Mouse (Mus musculus): ENCODE data around the gene Slc12a5.

DNA sequence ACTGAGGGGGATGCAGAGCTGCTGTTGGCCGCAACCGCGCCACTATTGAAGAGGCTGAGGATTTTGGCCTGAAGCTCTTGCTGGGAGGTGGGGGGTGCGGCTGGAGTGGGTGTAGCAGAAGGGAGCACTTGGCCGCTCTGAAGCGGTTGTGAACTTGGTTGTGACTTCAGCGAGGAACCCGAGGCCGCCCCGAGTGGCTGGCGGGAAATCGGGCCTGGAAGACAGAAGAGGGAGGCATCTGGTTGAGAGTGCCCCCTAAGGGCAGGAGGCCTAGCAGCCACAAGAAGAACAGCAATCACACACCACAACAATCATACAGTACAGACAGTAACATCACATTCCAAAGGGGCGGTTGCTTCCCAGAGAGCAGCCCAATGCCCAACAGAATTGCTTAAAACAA, 41.4 kb downstream of the Slc12a5 start:
- TF ChIP-seq CTCF (IDR thresholded peaks at IDR 0.05; ENCODE audit: borderline replicate concordance, extremely low read depth, insufficient read depth, insufficient read length), result no peak
- no peak for TF ChIP-seq POLR2A (IDR thresholded peaks at IDR 0.05; ENCODE audit: borderline replicate concordance, extremely low read depth, insufficient read depth, insufficient read length, poor library complexity, severe bottlenecking)

All from brain, embryonic 14.5 days (tissue).